Mouse (Mus musculus): ENCODE results near the gene Ick.

- TF ChIP-seq MAFK (IDR thresholded peaks at IDR 0.05; ENCODE audit: insufficient read depth, low read depth, low read length) (no peak), ZC3H11A (IDR thresholded peaks at IDR 0.05; ENCODE audit: borderline replicate concordance, low read depth, low read length) (no peak)
Measured at GRCm38 (mm10) chr9:78107912-78108795, 838 bp upstream of the Ick start.
